Mouse (Mus musculus): ENCODE measurements around the gene Ispd.

Ispd gene

GRCm38 (mm10) chr12:36670915-36671579 is 289.8 kb downstream of the Ispd start:
- in situ Hi-C loops (cut with MboI; ENCODE audit: low pct_unique_long_range_greater_than_20kb in 1 of 2, low sequenced_read_pairs in 2 of 2, unreplicated experiment in 1 of 2): loop anchor here in 1 of 2 experiments (25.0 kb wide), 1 partner anchor 459 kb away; no protein-coding TSS in a partner anchor

GRCm38 (mm10) chr12:36674481-36674880 is 293.2 kb downstream of the Ispd start:
- in situ Hi-C loops (cut with MboI; ENCODE audit: low pct_unique_long_range_greater_than_20kb in 1 of 2, low sequenced_read_pairs in 2 of 2, unreplicated experiment in 1 of 2): loop anchor here in 1 of 2 experiments (25.0 kb wide), 1 partner anchor 462 kb away; no protein-coding TSS in a partner anchor

- in situ Hi-C loops (cut with MboI; ENCODE audit: low pct_unique_long_range_greater_than_20kb in 1 of 2, low sequenced_read_pairs in 2 of 2, unreplicated experiment in 1 of 2): no loop called here
These were observed 297.0 kb downstream of the Ispd start for GRCm38 (mm10) chr12:36678220-36678619.

GRCm38 (mm10) chr12:36680883-36681505 is 299.7 kb downstream of the Ispd start:
- in situ Hi-C loops (cut with MboI; ENCODE audit: low pct_unique_long_range_greater_than_20kb in 1 of 2, low sequenced_read_pairs in 2 of 2, unreplicated experiment in 1 of 2): no loop called here

- in situ Hi-C loops (cut with MboI; ENCODE audit: low pct_unique_long_range_greater_than_20kb in 1 of 2, low sequenced_read_pairs in 2 of 2, unreplicated experiment in 1 of 2): no loop called here
These were observed 300.5 kb downstream of the Ispd start for GRCm38 (mm10) chr12:36681779-36682178.

- in situ Hi-C loops (cut with MboI; ENCODE audit: low pct_unique_long_range_greater_than_20kb in 1 of 2, low sequenced_read_pairs in 2 of 2, unreplicated experiment in 1 of 2): no loop called here
These were observed 312.8 kb downstream of the Ispd start for GRCm38 (mm10) chr12:36694072-36694471.

GRCm38 (mm10) chr12:36704380-36704779 is 323.1 kb downstream of the Ispd start:
- in situ Hi-C loops (cut with MboI; ENCODE audit: low pct_unique_long_range_greater_than_20kb in 1 of 2, low sequenced_read_pairs in 2 of 2, unreplicated experiment in 1 of 2): no loop called here

- in situ Hi-C loops (cut with MboI; ENCODE audit: low pct_unique_long_range_greater_than_20kb in 1 of 2, low sequenced_read_pairs in 2 of 2, unreplicated experiment in 1 of 2): no loop called here
These were observed 327.6 kb downstream of the Ispd start for GRCm38 (mm10) chr12:36708810-36709209.

- in situ Hi-C loops (cut with MboI; ENCODE audit: low pct_unique_long_range_greater_than_20kb in 1 of 2, low sequenced_read_pairs in 2 of 2, unreplicated experiment in 1 of 2): no loop called here
These were observed 332.8 kb downstream of the Ispd start for GRCm38 (mm10) chr12:36713866-36714662.

- in situ Hi-C loops (cut with MboI; ENCODE audit: low pct_unique_long_range_greater_than_20kb in 1 of 2, low sequenced_read_pairs in 2 of 2, unreplicated experiment in 1 of 2): no loop called here
These were observed 336.3 kb downstream of the Ispd start for GRCm38 (mm10) chr12:36717526-36717925.

- in situ Hi-C loops (cut with MboI; ENCODE audit: low pct_unique_long_range_greater_than_20kb in 1 of 2, low sequenced_read_pairs in 2 of 2, unreplicated experiment in 1 of 2): no loop called here
These were observed 337.2 kb downstream of the Ispd start for GRCm38 (mm10) chr12:36718417-36718816.

GRCm38 (mm10) chr12:36719074-36719473 is 337.8 kb downstream of the Ispd start:
- in situ Hi-C loops (cut with MboI; ENCODE audit: low pct_unique_long_range_greater_than_20kb in 1 of 2, low sequenced_read_pairs in 2 of 2, unreplicated experiment in 1 of 2): no loop called here

- in situ Hi-C loops (cut with MboI; ENCODE audit: low pct_unique_long_range_greater_than_20kb in 1 of 2, low sequenced_read_pairs in 2 of 2, unreplicated experiment in 1 of 2): no loop called here
These were observed 339.5 kb downstream of the Ispd start for GRCm38 (mm10) chr12:36720779-36721178.

GRCm38 (mm10) chr12:36721223-36721622 is 340.0 kb downstream of the Ispd start:
- in situ Hi-C loops (cut with MboI; ENCODE audit: low pct_unique_long_range_greater_than_20kb in 1 of 2, low sequenced_read_pairs in 2 of 2, unreplicated experiment in 1 of 2): no loop called here

- in situ Hi-C loops (cut with MboI; ENCODE audit: low pct_unique_long_range_greater_than_20kb in 1 of 2, low sequenced_read_pairs in 2 of 2, unreplicated experiment in 1 of 2): no loop called here
These were observed 341.5 kb downstream of the Ispd start for GRCm38 (mm10) chr12:36722754-36723153.

GRCm38 (mm10) chr12:36723302-36723701 is 342.1 kb downstream of the Ispd start:
- in situ Hi-C loops (cut with MboI; ENCODE audit: low pct_unique_long_range_greater_than_20kb in 1 of 2, low sequenced_read_pairs in 2 of 2, unreplicated experiment in 1 of 2): no loop called here

GRCm38 (mm10) chr12:36724297-36724696 is 343.0 kb downstream of the Ispd start:
- in situ Hi-C loops (cut with MboI; ENCODE audit: low pct_unique_long_range_greater_than_20kb in 1 of 2, low sequenced_read_pairs in 2 of 2, unreplicated experiment in 1 of 2): no loop called here

GRCm38 (mm10) chr12:36725250-36725649 is 344.0 kb downstream of the Ispd start:
- in situ Hi-C loops (cut with MboI; ENCODE audit: low pct_unique_long_range_greater_than_20kb in 1 of 2, low sequenced_read_pairs in 2 of 2, unreplicated experiment in 1 of 2): no loop called here

GRCm38 (mm10) chr12:36726026-36726425 is 344.8 kb downstream of the Ispd start:
- in situ Hi-C loops (cut with MboI; ENCODE audit: low pct_unique_long_range_greater_than_20kb in 1 of 2, low sequenced_read_pairs in 2 of 2, unreplicated experiment in 1 of 2): no loop called here

All from mouse embryonic stem cell (cell line).